In the genomic region with DNA sequence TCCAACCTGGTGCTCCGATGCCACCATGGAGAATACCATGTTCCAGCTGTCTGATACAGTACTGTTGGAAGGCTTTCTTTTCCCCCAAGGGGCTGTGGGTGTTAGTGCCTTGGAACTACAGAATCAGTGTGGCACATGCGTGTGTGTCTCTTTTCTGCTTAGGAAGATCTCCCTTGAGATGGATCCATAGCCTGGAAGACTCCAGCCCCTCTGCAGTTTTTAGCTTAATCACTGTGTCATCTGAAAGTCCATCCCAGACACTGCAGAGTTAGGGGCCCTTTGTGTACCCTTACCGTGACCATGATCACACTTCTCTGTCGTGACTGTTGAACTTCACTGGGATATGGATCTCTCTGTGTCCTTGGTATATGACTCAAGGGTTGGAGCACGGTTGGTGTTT, we compare ENCODE assay signal across 21 mouse cellular contexts.
DNase-seq lines count a peak whose midpoint lies in the region; ATAC-seq and TF ChIP-seq lines count a peak whose summit lies in the region.
"Had no signal": no experiment of that assay in that cellular context is flagged by ENCODE, and none has a peak within 500 bp of the region (broad histone marks: within the 10 kb centered on the region; RNA-seq: fewer than 3 reads in every experiment).

No protein-coding gene starts in this region.

- ATAC-seq in embryonic facial prominence, embryonic 15.5 days (ENCODE audit: insufficient number of reproducible peaks, low FRiP score, low TSS enrichment, low read depth) = 0 out of 2 replicates have a peak, but pooled peaks have one; percentile 34
- ATAC-seq in neural tube, embryonic 13.5 days (ENCODE audit: low read depth) = no peak
- ATAC-seq: forebrain, embryonic 14.5 days; forebrain, embryonic 16.5 days had no signal

- no peaks in the 10 kb centered on the region for H3K27me3 ChIP-seq in embryonic facial prominence, embryonic 15.5 days
- no peaks in the 10 kb centered on the region for H3K27me3 ChIP-seq in embryonic facial prominence, embryonic 10.5 days (replicated peaks; ENCODE audit: low read depth, poor library complexity, severe bottlenecking)
- no peaks in the 10 kb centered on the region for H3K27me3 ChIP-seq in neural tube, embryonic 13.5 days
- H3K27me3 ChIP-seq: embryonic facial prominence, embryonic 12.5 days; forebrain, embryonic 12.5 days had no signal

- TF ChIP-seq CTCF in left cerebral cortex, adult 2 months (IDR thresholded peaks at IDR 0.05) = no peak

- no peak overlapping the region for H3K9ac ChIP-seq in embryonic facial prominence, embryonic 15.5 days
- H3K9ac ChIP-seq in neural tube, embryonic 13.5 days = no peak overlapping the region
- H3K9ac ChIP-seq: embryonic facial prominence, embryonic 12.5 days; forebrain, embryonic 12.5 days had no signal

- no peaks in the 10 kb centered on the region for H3K36me3 ChIP-seq in embryonic facial prominence, embryonic 15.5 days
- H3K36me3 ChIP-seq in embryonic facial prominence, embryonic 10.5 days (replicated peaks) = no peaks in the 10 kb centered on the region
- no peaks in the 10 kb centered on the region for H3K36me3 ChIP-seq in neural tube, embryonic 13.5 days
- H3K36me3 ChIP-seq: embryonic facial prominence, embryonic 12.5 days had no signal

- no peak for DNase-seq in embryonic facial prominence, embryonic 10.5 days (ENCODE audit: low spot score)
- peak; percentile 81 for DNase-seq in heart, adult 11 months
- DNase-seq in heart, adult 18-20 months = no peak
- no peak for DNase-seq in left cerebral cortex, adult 2 months (ENCODE audit: extremely low spot score in 1 of 2, low spot score in 2 of 2)
- DNase-seq in left cerebral cortex, postnatal 10 days (ENCODE audit: extremely low spot score in 1 of 2, low spot score in 2 of 2) = no peak
- DNase-seq in neural tube, embryonic 10.5 days (ENCODE audit: extremely low spot score, low spot score) = no peak
- DNase-seq: adrenal gland, adult 2 months; adrenal gland, postnatal 10 days; adrenal gland, postnatal 25 days; cerebellum, adult 11 months; cerebellum, adult 8-10 months; cerebellum, adult 9-11 months; embryo, embryonic 11 days had no signal

- H3K9me3 ChIP-seq in embryonic facial prominence, embryonic 15.5 days (replicated peaks) = no peaks in the 10 kb centered on the region
- H3K9me3 ChIP-seq in embryonic facial prominence, embryonic 10.5 days = no peaks in the 10 kb centered on the region
- no peaks in the 10 kb centered on the region for H3K9me3 ChIP-seq in neural tube, embryonic 13.5 days
- H3K9me3 ChIP-seq: embryonic facial prominence, embryonic 12.5 days; forebrain, embryonic 10.5 days; forebrain, embryonic 12.5 days had no signal

- intact Hi-C loops in left cerebral cortex, adult 2 months (cut with DNase I) = loop anchor here (10.0 kb wide), 1 partner anchor 410 kb away; no protein-coding TSS in a partner anchor
- intact Hi-C loops in left cerebral cortex, postnatal 10 days (cut with DNase I) = loop anchor here (5.0 kb wide), 1 partner anchor 137 kb away; a partner anchor contains a TSS

- 93% methylated on average over 5 of the region's 5 CpGs for WGBS in embryonic facial prominence, embryonic 15.5 days
- WGBS in embryonic facial prominence, embryonic 10.5 days = 92% methylated on average over 5 of the region's 5 CpGs
- WGBS in neural tube, embryonic 13.5 days = 82% methylated on average over 5 of the region's 5 CpGs

- no peak overlapping the region for H3K4me2 ChIP-seq in embryonic facial prominence, embryonic 15.5 days (replicated peaks)
- no peak overlapping the region for H3K4me2 ChIP-seq in neural tube, embryonic 13.5 days
- H3K4me2 ChIP-seq: embryonic facial prominence, embryonic 12.5 days; forebrain, embryonic 12.5 days had no signal

- peaks cover 15% of the 10 kb centered on the region; the same call in 1 of the 2 replicates for H3K4me1 ChIP-seq in embryonic facial prominence, embryonic 15.5 days
- peaks cover 8% of the 10 kb centered on the region for H3K4me1 ChIP-seq in embryonic facial prominence, embryonic 10.5 days
- peaks cover 65% of the 10 kb centered on the region for H3K4me1 ChIP-seq in neural tube, embryonic 13.5 days (replicated peaks)

- H3K4me3 ChIP-seq in embryonic facial prominence, embryonic 15.5 days (replicated peaks) = no peak overlapping the region
- H3K4me3 ChIP-seq in embryonic facial prominence, embryonic 10.5 days = no peak overlapping the region
- no peak overlapping the region for H3K4me3 ChIP-seq in left cerebral cortex, adult 2 months
- no peak overlapping the region for H3K4me3 ChIP-seq in neural tube, embryonic 13.5 days
- H3K4me3 ChIP-seq: embryonic facial prominence, embryonic 12.5 days; erythroblast, embryonic 14.5 days; forebrain, embryonic 10.5 days; forebrain, embryonic 12.5 days had no signal

- H3K27ac ChIP-seq in embryonic facial prominence, embryonic 15.5 days (replicated peaks) = no peak overlapping the region
- no peak overlapping the region for H3K27ac ChIP-seq in embryonic facial prominence, embryonic 10.5 days (replicated peaks)
- H3K27ac ChIP-seq in left cerebral cortex, adult 2 months = peak overlapping the region; percentile 17; the same call in 1 of the 2 replicates
- 0 out of 2 replicates have a peak overlapping the region, but pooled peaks have one; percentile 14 for H3K27ac ChIP-seq in neural tube, embryonic 13.5 days (replicated peaks)
- H3K27ac ChIP-seq: embryonic facial prominence, embryonic 12.5 days; forebrain, embryonic 10.5 days; forebrain, embryonic 12.5 days had no signal

Comparison
In these comparisons a context has a peak if more than half of its experiments do, and no peak if none do; other contexts are left out.
1. H3K27ac ChIP-seq: peak in left cerebral cortex, adult 2 months (single experiment) and neural tube, embryonic 13.5 days (single experiment); none in embryonic facial prominence, embryonic 15.5 days (single experiment) and embryonic facial prominence, embryonic 10.5 days (single experiment).